Mouse (Mus musculus) embryonic fibroblast, embryonic 13.5 days (primary cell): ENCODE measurements at regions not wholly inside any gene's neighbourhood (a gene's known extent, or its start where the extent isn't known, plus 50 kb on each side); places are given as distances from the start of the nearest gene placed in this dataset.

Source experiments
- H3K27ac ChIP-seq: 2 replicates; pipeline ENCODE4 v1.5.1; 2012; ENCODE audit warnings: low read length, control low read depth, inconsistent platforms; ENCODE audit not compliant: insufficient read depth
- H3K4me1 ChIP-seq: 2 replicates; pipeline ENCODE4 v1.6.1; 2011; ENCODE audit warnings: low read length; ENCODE audit not compliant: control insufficient read depth, insufficient read depth
- H3K4me3 ChIP-seq: 2 replicates; pipeline ENCODE4 v1.5.1; 2011; ENCODE audit warnings: mild to moderate bottlenecking, control low read depth, low read length; ENCODE audit not compliant: insufficient read depth
- CTCF ChIP-seq: IDR thresholded peaks from 2 replicates; pipeline ENCODE4 v1.5.1; 2011; ENCODE audit warnings: mild to moderate bottlenecking, control low read depth, low read length, moderate library complexity, borderline replicate concordance; ENCODE audit not compliant: insufficient read depth
- POLR2A ChIP-seq: IDR thresholded peaks from 2 replicates; pipeline ENCODE4 v1.6.1; 2011; ENCODE audit warnings: low read depth, mild to moderate bottlenecking, control low read depth, low read length, moderate library complexity

- Histone ChIP-seq H3K4me3 (no peak overlapping the region), H3K4me1 (no peaks in the 10 kb centered on the region), H3K27ac (no peak overlapping the region)
- TF ChIP-seq CTCF, result no peak
- TF ChIP-seq POLR2A, result no peak
These were observed 234.5 kb downstream of the Dmrt2 start for GRCm38 (mm10) chr19:25906721-25907120.

DNA sequence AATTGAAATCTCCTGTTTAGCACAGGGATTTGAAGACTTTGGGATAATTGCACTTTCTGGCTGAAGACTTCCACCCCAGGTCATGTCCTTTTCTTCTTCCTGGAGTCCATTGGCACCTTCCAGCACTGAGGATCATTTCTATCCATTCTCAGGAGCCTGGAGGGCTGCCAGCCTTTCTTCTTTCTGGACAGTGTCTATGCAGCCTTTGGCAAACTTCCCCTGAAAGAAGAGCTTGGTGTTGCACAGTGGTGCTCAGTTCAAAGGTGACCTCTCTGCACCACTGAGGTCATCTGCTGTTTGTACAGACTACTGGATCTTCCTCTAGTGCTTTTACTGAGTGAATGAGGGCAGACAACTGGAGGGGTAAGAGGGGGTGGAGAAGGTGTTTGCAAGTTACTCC, 249.8 kb downstream of the Dmrt2 start:
- no peak overlapping the region for H3K27ac ChIP-seq

DNA sequence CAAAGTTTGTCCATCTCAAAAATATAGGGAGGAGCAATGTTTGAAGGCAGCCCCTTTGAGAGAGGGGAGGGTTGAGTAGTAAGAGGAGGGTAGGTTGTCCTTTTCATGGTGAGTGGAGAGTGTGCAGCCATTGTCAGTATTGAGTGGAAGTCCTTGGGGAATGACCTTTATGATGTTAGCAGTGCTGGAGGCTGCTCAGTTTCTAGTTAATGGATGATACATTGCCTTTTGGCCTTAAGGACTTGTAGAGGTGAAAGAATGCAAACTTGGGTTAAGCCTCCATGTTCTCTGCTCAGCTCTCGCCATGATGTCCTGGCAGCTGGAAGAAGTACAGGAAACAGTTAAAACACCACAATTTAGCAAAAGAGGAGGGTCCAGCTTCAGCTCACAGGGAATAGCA, 250.6 kb downstream of the Dmrt2 start:
- TF ChIP-seq CTCF, result no peak
- TF ChIP-seq POLR2A, result no peak
- no peaks in the 10 kb centered on the region; the same call in 1 of the 2 replicates for H3K4me1 ChIP-seq
- H3K27ac ChIP-seq, result no peak overlapping the region
- no peak overlapping the region for H3K4me3 ChIP-seq

More for the DNA sequence above, 249.8 kb downstream of the Dmrt2 start:
- H3K4me1 ChIP-seq, result no peaks in the 10 kb centered on the region
- H3K4me3 ChIP-seq, result no peak overlapping the region
- TF ChIP-seq CTCF (no peak), POLR2A (no peak)

GRCm38 (mm10) chr19:25923727-25924384, 251.6 kb downstream of the Dmrt2 start:
- Histone ChIP-seq H3K4me1 (no peaks in the 10 kb centered on the region; the same call in 1 of the 2 replicates), H3K27ac (no peak overlapping the region), H3K4me3 (no peak overlapping the region)
- TF ChIP-seq CTCF, result no peak
- TF ChIP-seq POLR2A, result no peak

DNA sequence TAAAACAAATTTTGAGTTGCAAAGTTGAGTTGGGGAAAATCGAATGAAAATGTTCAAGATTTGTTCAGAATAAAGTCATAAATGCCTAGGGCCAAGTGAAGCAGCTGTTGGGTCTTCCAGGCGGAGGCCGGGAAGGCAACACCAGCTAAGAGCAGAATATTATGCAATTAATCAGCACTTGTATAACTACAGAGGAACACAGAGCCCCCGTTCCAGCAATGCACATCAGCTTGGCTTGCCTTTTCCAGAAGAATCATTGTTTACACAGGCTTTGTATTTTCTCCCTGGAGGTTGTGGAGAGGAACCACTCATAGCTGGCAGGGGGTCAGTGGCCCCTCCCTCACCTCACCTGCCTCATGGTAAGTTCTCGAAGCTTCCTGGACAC, 252.2 kb downstream of the Dmrt2 start:
- TF ChIP-seq POLR2A (no peak), CTCF (no peak)
- Histone ChIP-seq H3K4me3 (no peak overlapping the region), H3K4me1 (no peaks in the 10 kb centered on the region; the same call in 1 of the 2 replicates), H3K27ac (no peak overlapping the region)

DNA sequence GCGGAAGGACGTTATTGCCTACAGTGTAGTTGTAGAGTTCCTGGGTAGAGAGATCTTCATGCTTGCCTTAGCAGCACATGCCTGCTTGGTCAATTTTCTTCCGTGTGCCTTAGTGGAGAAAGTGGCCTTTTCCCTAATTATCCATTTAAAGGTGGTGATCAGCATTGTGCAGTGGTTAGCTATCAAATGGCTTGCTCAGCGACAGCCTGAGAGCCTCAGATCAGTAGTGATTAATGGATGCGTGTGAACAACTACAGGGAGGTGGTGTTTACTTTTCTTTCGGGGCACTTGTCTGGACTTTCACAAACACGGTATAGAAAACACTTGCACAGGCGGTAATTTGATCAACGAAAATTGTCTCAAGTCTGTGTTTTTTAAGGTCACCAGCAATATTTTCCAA, 255.0 kb downstream of the Dmrt2 start:
- TF ChIP-seq POLR2A (no peak), CTCF (no peak)
- H3K4me1 ChIP-seq, result no peaks in the 10 kb centered on the region; the same call in 1 of the 2 replicates
- no peak overlapping the region for H3K4me3 ChIP-seq
- no peak overlapping the region for H3K27ac ChIP-seq

DNA sequence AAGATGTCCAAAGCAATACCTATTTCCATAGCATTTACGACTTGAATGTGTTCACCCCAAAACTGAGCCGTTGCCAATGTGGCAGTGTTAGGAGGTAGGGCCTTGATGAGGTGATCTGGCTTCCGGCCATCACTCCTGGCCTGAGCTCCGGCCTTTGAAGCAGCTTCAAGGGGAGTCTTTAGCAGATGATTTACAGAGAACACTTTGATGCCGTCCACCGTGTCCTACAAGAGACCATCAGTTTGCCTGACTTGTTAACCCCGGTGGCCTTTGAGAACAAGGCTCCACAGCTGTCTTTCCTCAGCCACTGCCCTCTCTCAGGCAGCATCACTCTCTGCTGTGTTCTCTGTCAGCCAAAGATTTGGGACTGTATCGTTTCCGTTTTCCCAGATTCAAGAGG, 265.1 kb downstream of the Dmrt2 start:
- TF ChIP-seq POLR2A, result no peak
- no peak for TF ChIP-seq CTCF
- no peak overlapping the region for H3K27ac ChIP-seq
- no peaks in the 10 kb centered on the region for H3K4me1 ChIP-seq
- no peak overlapping the region for H3K4me3 ChIP-seq

- Histone ChIP-seq H3K4me3 (no peak overlapping the region), H3K27ac (no peak overlapping the region), H3K4me1 (no peaks in the 10 kb centered on the region)
- no peak for TF ChIP-seq POLR2A
- no peak for TF ChIP-seq CTCF
These were observed 299.0 kb downstream of the Dmrt2 start for GRCm38 (mm10) chr19:25971210-25971609.

- no peaks in the 10 kb centered on the region for H3K4me1 ChIP-seq
- TF ChIP-seq CTCF, result no peak
- no peak for TF ChIP-seq POLR2A
- H3K4me3 ChIP-seq, result no peak overlapping the region
- H3K27ac ChIP-seq, result no peak overlapping the region
These were observed 303.0 kb downstream of the Dmrt2 start for GRCm38 (mm10) chr19:25975202-25975601.

GRCm38 (mm10) chr19:25980308-25980707, 308.1 kb downstream of the Dmrt2 start:
- no peak overlapping the region for H3K27ac ChIP-seq
- no peak overlapping the region for H3K4me3 ChIP-seq
- no peaks in the 10 kb centered on the region for H3K4me1 ChIP-seq
- no peak for TF ChIP-seq CTCF
- no peak for TF ChIP-seq POLR2A
